Mouse (Mus musculus): ENCODE measurements around the gene Rtn3.
A peak's percentile ranks its signal among the peaks of the same experiment; 100 is the strongest.
"Not testable (repeated sequence)": the region's sequence is repeated elsewhere in the genome, so short reads cannot be mapped to it uniquely, and the experiment has no call there.

Rtn3 gene

DNA sequence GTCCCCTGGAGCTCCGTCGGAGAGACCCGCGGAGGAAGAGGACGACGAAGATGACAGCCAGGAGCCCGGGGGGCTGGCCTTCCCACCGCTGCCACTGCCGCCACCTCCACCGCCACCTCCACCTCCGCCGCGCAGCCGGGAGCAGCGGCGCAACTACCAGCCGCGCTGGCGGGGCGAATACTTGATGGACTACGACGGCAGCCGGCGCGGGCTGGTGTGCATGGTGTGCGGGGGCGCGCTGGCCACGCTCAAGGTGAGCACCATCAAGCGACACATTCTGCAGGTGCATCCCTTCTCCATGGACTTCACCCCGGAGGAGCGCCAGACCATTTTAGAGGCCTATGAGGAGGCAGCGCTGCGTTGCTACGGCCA lies 60.4 kb downstream of the Rtn3 start:
- DNase-seq (ENCODE audit: low read depth, low spot score) = no peak

DNA sequence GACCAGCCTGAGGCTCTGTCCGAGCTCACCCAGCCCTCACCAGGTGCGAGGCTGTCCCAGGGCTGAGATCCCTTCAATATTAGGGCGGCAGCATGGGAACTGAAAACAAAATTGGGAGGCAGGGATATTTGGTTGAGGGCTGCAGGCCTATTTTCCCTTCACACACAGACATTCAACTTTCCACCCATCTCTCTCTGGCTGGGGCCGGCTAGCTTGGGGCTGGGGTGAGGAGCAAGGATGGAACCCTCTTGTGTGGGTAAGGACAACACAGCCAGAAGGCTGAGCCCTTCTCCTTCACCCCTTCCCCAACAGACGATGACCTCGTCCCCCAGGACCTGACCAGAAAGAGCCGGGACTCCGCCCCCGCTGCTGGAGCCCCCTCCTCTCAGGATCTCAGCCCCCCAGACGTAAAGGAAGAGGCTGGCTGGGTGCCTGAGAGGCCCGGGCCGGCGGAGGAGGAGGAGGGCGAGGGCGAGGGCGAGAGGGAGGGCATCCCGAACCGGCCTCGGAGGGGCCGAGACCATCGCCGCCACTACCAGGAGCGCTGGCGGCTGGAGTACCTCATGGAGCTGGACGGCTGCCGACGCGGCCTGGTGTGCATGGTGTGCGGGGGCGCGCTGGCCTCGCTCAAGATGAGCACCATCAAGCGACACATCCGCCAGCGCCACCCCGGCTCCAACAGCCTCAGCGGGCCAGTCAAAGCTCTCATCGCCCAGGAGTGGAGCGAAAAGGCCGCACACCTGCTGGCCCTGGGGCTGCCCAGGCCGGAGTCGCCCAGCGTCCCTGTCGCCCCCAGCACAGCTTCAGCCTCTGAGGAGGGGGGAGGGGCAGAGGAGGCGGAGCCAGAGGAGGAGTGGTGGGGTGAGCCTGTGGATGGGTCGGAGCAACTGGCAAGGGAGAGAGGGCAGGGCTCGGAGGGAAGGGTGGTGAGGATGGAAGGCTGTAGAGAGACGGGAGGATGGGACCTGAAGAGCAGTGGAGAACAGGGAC lies 61.2 kb downstream of the Rtn3 start:
- peak; percentile 37 for DNase-seq (ENCODE audit: low read depth, low spot score)

DNA sequence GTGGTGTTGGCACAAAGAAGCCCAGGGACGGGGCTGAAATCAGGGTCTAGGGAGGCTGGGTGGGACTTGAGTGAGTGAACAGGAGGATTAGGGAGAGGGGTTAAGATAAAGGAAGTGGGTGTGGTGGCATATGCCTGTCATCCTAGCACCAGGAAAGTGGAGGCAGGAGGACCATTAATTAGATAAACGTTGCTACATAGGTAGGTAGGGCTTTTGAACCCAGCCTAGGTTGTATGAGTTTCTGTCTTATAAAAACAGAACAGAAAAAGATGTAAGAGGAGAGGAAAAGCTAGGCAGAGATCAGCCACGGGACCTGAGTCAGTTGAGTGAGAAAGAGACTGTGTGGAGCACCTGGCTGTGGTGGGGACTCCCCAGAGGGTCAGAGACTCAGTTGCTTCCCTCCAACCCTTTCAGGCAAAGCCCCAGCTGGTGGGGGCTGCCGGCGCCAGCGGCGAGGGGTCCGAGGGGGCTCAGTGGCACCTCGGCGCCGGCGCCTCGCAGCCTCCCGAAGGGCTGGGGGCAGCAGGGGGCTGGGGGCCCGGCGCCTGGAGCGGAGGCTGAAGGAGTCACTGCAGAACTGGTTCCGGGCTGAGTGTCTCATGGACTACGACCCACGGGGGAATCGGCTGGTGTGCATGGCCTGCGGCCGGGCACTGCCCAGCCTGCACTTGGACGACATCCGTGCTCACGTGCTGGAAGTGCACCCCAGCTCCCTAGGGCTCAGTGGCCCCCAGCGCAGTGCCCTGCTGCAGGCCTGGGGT lies 62.1 kb downstream of the Rtn3 start:
- DNase-seq (ENCODE audit: low read depth, low spot score) = no peak

DNA sequence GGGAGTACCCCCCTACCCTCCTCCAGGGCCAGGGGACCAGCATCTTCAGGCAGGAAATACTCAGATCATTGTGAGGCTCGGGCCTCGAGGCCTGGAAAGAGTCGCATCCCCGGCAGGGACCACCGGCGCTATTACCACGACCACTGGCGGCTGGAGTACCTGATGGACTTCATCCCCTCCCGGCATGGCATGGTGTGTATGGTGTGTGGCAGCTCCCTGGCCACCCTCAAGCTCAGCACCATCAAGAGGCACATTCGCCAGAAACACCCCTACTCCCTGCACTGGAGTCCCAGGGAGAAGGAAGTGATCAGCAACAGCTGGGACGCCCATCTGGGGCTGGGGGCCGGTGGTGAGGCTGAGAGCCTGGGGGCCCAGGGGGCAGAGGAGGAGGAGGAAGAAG lies 63.0 kb downstream of the Rtn3 start:
- no peak for DNase-seq (ENCODE audit: low read depth, low spot score)

DNA sequence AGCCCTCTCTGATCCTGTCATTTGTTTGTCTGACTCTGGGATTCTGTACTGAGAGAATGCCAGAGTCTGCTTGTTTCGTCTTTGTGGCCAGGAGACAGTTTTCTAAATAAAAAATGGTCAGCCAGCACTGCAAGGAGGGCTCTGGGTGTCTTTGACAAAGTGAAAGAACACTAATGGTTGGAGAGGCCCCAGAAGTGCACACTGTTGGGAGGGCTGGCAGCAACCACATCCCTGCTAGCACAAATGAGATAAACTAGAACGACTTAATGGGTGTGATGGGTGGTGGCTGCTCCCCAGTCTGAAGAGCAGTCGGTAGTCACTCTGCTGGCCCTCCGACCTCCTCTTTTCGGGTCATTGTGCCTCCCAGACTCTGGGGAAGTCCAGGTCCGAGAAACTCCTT lies 63.9 kb downstream of the Rtn3 start:
- DNase-seq (ENCODE audit: low read depth, low spot score) = no peak

DNA sequence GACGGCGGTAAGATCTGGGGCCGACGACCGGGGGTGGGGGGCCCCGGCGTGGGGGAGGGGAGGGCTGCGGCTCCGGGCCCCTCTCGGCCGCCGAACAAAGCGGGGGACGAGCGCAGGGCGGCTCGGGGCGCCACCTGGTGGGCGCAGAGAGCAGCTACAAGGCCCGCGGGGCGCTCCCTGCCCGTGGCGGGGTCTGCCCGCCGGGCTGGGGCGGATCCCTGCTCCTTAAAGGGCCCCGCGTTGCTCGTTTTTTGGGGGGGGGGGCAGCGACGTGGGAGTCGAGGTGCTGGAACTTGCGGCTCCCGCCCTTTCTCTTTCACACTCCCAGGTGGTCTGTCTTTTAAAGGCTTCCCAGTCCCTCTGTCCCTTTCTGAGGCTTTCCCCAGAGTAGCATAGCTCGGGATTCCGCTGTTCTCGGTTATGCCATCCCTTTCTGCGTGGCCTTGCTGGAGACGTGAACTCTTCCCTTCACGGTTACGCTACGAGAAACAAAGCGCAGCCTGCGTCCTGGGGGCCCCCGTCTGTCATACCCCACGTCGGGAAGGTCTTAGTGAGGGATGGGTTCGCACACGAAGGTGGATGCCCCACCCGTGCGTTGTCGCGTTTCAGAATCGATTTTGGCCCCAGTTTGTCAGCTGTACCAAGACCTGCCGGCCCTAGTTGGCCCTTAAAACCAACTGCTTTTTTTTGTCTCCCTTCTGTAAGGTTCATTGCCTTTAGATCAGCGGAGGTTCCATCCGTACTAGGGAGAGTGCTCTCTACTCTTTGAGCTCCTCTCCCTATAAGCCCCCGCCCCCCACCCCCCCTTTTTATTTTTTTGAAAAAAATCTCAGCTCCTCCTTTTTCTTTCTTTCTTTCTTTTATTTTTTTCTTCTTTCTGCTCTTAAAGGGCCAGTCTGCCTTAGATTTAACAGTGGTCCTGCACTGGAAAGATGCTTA lies 64.9 kb downstream of the Rtn3 start:
- DNase-seq (ENCODE audit: low read depth, low spot score) = peak; percentile 77

DNA sequence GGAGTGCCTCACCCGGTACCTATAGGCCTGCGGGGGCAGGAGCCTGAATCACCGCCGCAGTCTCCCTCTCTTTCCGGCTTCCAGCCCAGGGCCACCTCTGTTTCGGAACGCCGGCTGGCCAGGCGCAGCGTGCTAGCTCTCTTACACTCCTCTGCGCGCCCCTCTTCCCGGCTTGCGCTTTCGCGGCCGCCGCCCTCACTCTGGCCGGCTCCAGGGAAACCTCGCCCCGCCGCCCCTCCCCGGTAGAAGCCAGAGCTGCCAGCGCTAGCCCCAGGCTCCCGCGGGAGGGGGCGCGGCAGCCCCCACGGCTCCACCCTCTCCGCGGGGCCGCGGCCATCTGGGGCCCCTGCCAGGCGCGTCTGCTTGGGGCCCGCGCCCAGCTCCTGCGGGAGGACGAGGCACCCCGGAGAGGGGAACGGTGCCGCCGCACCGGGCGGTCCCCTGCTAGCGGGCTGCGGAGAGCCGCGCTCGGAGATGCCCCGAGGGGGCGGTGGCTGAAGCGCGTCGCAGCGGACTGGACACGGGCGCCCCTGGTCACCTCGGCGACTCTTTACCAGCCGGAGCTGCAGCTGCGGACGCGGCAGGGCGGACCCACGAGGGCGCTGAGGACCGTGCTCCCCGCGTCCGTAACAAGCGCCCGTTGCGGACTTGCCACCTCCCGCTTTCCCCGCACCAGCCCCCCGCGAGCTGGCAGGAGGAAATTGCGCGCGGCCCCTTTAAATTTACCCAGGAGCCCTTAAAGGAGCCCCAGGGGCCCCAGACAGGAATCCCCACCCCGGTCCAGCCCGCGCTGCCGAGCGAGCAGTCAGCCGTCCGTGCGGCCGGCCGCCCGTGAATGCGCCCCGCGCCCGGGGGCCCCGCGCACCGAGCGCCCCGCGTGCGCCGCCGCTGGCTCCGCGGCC lies 66.0 kb downstream of the Rtn3 start, which contains the start of gene 2700081O15Rik:
2700081O15Rik (plus strand) TSS at position 792 of the 902 bp plus-strand sequence.
- DNase-seq (ENCODE audit: low read depth, low spot score) = peak; percentile 64

DNA sequence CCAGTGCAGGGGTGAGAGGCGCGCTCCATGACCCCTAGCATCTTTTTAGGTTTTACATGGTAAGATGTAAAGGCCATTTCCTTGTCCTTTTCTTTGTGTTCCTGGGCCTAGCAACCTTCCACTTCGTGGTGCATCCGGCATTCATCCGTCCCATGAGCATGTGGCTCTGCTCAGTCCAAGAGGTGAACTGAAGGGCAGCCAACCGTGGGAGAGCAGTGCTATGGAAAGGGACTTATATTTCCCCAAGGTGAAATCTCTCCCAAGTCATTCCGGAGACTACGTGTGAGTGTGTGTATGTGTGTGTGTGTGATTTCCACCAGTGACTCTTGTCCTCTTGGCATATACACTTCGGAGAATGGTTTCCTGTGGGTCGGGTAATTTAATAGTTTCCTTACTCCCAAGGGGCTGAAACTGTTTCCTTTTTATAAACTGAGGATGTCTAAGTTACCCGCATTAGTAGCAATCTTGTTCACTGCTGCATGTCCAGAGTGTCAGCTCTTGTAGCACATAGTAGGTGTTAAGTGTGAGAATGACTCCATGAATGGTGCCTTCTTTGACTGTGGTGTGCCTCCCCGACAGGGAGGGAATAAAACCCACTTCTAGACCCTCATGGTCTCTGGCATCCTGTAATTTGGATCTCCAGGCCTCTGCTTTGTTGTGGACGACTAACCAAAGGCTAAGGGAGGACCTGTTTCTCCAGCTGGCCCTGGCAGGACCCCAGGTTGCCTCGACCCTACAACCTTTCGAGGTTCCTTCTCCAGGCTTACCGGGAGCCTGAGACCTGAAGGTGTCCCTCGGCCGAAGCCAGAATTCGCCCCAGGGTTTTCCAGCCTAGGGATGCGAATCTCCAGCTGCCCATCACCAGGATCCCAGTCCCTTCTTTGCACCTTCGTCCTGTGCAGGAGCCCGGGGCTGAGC lies 66.9 kb downstream of the Rtn3 start:
- no peak for DNase-seq (ENCODE audit: low read depth, low spot score)

DNA sequence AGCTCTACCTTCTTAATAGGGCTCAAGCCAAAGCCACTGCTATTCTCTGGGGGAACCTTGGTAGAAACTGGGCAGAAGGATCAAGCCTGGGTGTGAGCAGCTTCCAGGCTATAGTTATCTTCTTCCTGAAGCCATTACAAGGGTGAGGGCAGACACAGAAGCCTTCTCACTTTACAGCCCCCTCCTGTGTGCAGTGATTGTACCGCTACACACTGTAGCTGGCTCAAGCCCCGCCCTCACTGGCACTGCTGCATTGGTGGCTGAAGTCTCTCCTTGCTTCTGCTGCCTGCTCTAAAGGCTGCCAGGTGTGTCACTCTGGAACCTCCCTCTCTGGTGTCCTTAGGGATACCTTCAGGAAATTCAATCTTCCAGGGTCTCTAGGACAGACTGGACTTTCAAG lies 70.7 kb downstream of the Rtn3 start:
- DNase-seq (ENCODE audit: low read depth, low spot score) = no peak

DNA sequence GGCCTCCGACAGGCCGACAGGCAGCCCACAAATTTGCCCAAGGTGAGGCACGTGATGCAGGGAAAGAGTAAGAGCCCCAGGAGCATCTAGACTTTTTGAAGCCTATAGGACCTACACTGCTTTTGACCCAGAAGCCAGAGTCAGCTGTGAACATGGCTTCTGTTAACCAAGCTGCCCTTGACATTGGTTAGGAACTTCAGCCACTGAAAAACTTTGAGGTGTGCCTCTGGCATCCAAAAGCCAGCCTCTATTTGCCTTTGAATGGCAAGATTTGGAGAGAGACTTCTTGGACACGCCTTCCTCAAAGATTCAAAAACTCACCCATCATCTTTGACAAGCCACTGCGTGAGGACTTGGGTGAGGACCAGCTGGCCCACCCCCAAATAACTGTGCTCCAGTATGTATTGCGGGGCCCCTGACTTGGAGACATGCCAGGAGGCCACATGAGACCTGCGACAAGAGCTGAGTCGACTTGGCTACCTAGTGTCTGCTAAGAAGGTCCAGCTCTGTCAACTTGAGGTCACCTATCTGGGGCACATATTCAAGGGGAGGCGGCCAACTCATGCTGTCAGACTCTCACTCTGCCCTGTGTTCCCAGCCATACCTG lies 78.4 kb downstream of the Rtn3 start:
- no peak for DNase-seq (ENCODE audit: low read depth, low spot score)

DNA sequence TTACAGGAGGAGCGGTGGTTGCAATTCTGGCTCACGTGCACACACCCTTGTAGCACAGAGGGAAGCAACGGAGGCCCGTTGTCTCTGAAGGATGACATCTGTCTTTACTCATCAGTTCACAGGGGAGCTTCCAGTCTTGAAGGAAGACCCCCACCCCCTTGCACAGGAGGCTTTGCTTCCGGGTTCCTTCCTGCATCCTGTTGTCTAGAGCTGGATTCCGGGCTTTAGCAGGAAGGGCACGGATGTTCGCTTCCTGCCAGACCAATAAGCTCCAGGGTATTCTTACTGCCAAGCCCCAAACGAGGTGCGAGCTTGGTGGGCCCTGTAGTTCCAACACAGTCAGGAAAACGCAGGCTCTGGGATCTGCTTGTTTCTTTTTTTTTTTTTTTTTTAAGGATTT lies 82.4 kb downstream of the Rtn3 start:
- DNase-seq (ENCODE audit: low read depth, low spot score) = no peak

DNA sequence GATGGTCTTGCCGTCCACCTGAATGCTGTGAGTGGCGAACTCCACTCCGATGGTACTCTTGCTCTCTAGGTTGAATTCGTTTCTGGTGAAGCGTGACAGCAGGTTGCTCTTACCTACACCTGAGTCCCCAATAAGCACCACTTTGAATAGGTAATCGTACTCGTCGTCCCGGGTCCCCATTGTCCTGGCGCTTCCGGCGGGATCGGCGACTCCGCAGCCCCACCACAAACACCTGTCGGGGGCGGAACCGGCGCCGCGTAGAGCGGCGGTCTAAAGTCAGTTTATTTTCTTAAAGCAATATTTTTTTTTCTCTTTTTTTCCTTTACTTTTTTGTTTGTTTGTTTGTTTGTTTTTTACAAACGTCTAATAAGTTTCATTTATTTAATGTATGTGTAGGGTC lies 84.2 kb downstream of the Rtn3 start:
- DNase-seq (ENCODE audit: low read depth, low spot score) = not testable (repeated sequence)

DNA sequence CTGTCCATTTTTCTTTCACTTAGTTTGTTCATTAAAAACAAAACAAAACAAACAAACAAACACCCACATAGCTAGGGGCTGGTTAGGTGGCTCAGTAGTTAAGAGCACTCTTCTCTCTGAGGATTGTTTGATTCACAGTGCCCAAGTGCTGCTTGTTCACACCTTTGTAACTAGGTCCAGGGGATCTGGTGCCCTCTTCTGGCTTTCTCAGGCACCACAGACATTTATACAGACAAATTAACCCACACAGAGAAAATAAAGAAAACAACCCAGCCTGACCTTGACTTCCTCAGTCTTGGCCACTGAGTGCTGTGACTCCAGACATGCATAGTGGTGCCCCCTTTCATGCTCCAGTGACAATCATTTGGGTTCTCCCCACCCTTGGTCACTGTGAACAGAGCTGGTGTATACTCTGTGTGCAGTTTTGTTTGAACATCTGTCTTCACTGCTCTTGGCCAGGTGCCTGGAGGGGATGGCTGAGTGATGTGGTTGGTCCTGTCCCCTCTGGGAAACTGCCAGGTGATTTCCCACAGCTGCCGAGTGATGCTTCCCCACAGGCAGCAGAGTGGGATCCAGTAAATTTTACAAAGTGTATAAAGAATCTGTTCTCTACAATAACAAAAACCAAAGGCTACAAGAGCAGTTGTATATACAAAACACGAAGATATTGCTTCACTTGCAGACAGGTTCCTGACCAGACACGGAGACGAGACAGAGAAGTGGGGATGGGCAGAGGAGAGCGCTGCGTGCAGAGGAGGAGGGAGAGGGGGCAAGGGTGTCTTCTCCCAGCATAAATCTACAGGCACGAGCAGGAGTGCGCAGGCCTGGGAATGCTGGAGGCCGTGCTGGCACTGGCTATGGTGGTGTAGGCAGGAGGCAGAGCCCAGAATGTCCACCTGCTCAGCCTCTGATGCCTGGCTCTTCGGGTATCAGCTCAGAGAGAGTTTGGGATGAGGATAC lies 85.9 kb downstream of the Rtn3 start:
- not testable (repeated sequence) for DNase-seq (ENCODE audit: low read depth, low spot score)

DNA sequence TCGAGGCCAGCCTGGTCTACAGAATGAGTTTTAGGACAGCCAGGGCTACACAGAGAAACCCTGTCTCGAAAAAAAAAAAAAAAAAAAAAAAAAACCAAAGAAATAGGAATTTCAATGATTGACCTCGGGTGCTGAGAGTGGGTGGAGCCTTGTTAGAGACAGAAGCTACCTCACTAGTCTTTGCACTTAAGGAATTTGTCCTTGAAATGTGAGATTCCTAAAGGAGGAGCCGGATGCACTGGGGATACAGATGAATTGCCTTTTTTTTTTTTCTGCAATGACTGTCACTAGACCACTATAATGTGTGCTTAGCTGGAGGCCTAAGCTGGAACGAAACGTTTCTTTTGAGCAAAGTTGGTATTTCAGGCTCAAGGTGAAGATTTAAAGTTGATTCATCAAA lies 94.6 kb downstream of the Rtn3 start:
- no peak for DNase-seq (ENCODE audit: low read depth, low spot score)

DNA sequence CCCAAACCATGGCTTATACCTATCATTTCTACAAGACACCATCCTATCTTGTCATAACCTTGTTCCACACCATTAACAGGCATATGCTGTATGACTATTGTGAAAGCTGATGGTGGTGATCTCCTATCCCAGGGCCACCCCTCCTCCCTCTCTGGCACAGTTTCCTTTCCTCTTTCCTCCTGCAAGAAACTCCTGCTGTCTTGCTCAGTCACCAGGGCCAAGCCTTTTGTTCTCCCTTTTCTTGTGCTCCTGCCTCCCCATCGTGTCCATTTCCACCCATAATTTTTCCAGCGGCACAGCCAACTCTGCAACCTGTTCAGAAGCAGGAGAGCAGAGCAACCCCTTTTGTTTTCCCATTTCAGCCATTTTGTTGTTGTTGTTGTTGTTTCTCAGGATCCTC lies 97.0 kb downstream of the Rtn3 start:
- no peak for DNase-seq (ENCODE audit: low read depth, low spot score)

DNA sequence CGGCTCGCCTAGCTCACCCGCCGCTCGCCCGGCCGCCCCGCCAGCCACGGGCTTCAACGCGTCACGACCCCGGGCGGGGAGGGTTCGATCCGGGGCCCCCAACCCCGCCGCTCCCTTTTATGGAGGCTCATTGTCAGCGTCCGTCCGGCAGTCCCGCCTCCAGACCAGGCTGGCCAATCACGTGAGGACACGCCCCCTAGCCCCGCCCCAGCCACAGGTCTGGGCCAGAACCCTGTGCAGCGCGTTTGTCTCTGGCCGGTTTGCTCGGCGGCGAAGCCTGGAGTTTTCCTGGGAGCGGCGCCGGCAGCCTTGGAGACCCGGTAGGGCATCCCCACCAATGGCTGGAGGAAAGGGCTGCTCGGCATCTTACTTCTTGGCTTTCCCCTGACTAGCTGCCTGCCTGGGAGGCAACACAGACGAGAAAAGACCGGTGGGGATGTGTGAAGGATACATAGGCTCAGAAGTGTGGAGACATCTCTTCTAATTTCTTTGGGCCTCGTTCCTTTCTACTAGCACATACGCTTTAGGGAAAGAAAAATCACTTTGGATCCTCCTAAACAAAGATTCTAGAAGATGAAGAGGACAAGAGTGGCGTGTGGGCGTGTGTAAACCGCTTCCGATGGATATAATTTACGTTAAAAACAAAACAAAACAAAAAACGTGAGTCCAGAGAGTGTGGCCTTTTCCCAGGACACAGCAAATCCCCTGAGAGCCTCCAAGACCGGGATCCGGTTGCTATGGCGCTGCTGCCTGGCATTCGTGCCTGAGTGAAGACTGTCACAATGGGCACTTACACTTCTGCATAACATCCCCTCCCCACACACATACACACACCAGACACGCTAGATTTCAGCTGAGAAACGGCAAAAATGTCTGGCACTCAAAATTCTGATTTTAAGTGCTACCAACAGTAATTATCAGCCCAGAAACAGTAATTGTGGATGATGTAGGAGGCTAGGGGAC lies 99.9 kb downstream of the Rtn3 start, which contains the start of gene Spindoc:
Spindoc (minus strand) TSS at position 92 of the 963 bp plus-strand sequence.
- peak; percentile 84 for DNase-seq (ENCODE audit: low read depth, low spot score)

All from retina, postnatal 7 days (tissue).